Mouse (Mus musculus) hindbrain, embryonic 15.5 days (tissue): ENCODE data around the gene Astn2. TPM values are rescaled to one million over a fixed set of nuclear protein-coding genes. Genes with fewer than 3 reads are reported as not detected.
A peak's percentile ranks its signal among the peaks of the same experiment; 100 is the strongest.

Experiments
- ATAC-seq: fragments of 200-750 bp; cut with Nextera tagmentation; 2 replicates; pipeline ENCODE4 v1.8.0; 2017; ENCODE audit warnings: low read depth, moderate number of reproducible peaks, moderate TSS enrichment; ENCODE audit not compliant: low FRiP score
- H3K27ac ChIP-seq: fragments of 300-500 bp; sonication (generic); replicated peaks from 2 replicates; pipeline ENCODE4 v1.5.1; 2015; ENCODE audit warnings: mild to moderate bottlenecking, inconsistent platforms
- H3K27me3 ChIP-seq: fragments of 300-500 bp; sonication (generic); 2 replicates; pipeline ENCODE4 v1.6.1; 2015; ENCODE audit warnings: control low read depth, inconsistent platforms
- H3K36me3 ChIP-seq: fragments of 300-500 bp; sonication (generic); 2 replicates; pipeline ENCODE4 v1.6.1; 2015; ENCODE audit warnings: control low read depth, inconsistent platforms
- H3K4me1 ChIP-seq: fragments of 300-500 bp; sonication (generic); replicated peaks from 2 replicates; pipeline ENCODE4 v1.6.1; 2015; ENCODE audit warnings: control low read depth, inconsistent platforms
- H3K4me2 ChIP-seq: fragments of 300-500 bp; sonication (generic); 2 replicates; pipeline ENCODE4 v1.6.1; 2015; ENCODE audit warnings: moderate library complexity, mild to moderate bottlenecking, inconsistent platforms
- H3K4me3 ChIP-seq: fragments of 300-500 bp; sonication (generic); 2 replicates; pipeline ENCODE4 v1.5.1; 2015; ENCODE audit warnings: mild to moderate bottlenecking, inconsistent platforms
- H3K9ac ChIP-seq: fragments of 300-500 bp; sonication (generic); 2 replicates; pipeline ENCODE4 v1.6.1; 2015; ENCODE audit warnings: inconsistent platforms
- H3K9me3 ChIP-seq: fragments of 300-500 bp; sonication (generic); 2 replicates; pipeline ENCODE4 v1.6.1; 2016; ENCODE audit warnings: control low read depth, inconsistent platforms
- WGBS: fragments of 180-500 bp; shearing (Covaris S2); methylation state at CpG from one replicate; pipeline ENCODE4 v1.1.7; 2015; 5-methylcytosine and 5-hydroxymethylcytosine counted together
- polyA plus RNA-seq: library from polyadenylated mRNA; unstranded; fragments of >200 nt; fragmentation: Nextera tagmentation; extraction: Ambion mirVana; gene quantifications from 2 replicates; pipeline ENCODE4 v1.2.1, GENCODE M21; 2015

Gene Astn2
- polyA plus RNA-seq, 1 experiment from 2014 or later: 3.5 TPM

DNA sequence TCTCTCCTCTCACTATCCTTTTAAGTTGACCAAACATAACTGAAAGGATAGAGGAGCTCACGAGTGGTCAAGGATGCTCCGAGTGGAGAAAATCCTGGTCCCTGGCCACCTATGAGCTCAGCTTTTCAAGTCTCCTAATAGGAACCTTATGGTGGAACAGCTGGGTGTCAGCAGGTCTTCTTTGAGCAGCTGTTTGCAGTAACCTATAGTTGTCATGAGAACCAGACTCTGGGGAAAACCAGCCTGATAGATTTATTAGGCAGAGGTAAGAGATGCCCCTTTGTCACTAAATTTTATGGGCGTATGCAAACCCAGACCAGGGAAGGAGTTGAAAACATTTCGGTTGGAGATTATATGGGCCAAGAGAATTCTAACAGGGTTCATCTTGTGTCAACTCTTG, 1013.4 kb downstream of the Astn2 start:
- WGBS: 72% methylated on average over 4 of the region's 4 CpGs
- Histone ChIP-seq H3K4me1 (no peaks in the 10 kb centered on the region), H3K9me3 (no peaks in the 10 kb centered on the region), H3K4me2 (no peak overlapping the region), H3K27ac (no peak overlapping the region), H3K27me3 (no peaks in the 10 kb centered on the region), H3K4me3 (no peak overlapping the region), H3K36me3 (no peaks in the 10 kb centered on the region), H3K9ac (no peak overlapping the region)
- no peak for ATAC-seq

DNA sequence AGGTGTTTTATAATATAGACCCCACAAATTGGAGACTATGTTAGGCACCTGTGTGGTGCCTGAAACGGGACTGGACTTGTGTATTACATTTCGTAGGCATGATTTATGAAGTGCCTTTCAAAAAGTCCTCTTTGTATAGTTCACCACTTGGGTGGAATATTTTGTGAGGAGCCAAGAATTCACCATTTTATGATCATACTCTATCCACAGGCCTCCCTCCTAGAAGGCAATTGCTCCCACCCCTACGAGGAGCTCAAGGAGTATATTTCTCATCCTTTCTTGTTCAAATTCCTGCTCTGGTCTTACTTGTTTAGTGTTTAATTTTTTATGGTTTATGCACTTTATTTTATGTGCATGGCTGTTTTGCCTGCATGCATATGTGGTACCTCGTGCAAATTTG, 1021.3 kb downstream of the Astn2 start:
- Histone ChIP-seq H3K4me2 (no peak overlapping the region), H3K36me3 (no peaks in the 10 kb centered on the region), H3K4me3 (no peak overlapping the region), H3K4me1 (no peaks in the 10 kb centered on the region), H3K27me3 (no peaks in the 10 kb centered on the region), H3K9me3 (no peaks in the 10 kb centered on the region), H3K27ac (no peak overlapping the region), H3K9ac (no peak overlapping the region)
- ATAC-seq: no peak
- WGBS: 91% methylated on average over 4 of the region's 4 CpGs

DNA sequence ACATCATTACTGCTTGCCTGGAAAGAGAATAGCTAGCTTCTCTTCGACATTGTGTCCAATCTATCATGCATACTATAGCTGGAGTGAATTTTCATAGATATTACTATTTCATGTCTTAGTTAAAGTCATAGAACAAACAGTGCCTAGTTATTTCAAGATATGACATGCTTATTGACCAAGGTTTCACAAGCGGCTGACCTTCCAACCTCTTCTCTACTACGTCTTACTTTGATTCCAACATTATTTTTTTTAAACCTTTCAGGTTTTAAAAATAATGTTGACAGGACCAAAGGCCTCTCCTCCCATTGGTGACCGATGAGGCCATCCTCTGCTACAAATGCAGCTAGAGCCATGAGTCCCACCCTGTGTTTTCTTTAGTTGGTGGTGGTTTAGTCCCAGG, 1025.0 kb downstream of the Astn2 start:
- 94% methylated on average over 4 of the region's 4 CpGs for WGBS
- Histone ChIP-seq H3K27me3 (no peaks in the 10 kb centered on the region), H3K9ac (no peak overlapping the region), H3K27ac (no peak overlapping the region), H3K4me1 (no peaks in the 10 kb centered on the region), H3K36me3 (no peaks in the 10 kb centered on the region), H3K9me3 (no peaks in the 10 kb centered on the region), H3K4me3 (no peak overlapping the region), H3K4me2 (no peak overlapping the region)
- ATAC-seq: no peak

DNA sequence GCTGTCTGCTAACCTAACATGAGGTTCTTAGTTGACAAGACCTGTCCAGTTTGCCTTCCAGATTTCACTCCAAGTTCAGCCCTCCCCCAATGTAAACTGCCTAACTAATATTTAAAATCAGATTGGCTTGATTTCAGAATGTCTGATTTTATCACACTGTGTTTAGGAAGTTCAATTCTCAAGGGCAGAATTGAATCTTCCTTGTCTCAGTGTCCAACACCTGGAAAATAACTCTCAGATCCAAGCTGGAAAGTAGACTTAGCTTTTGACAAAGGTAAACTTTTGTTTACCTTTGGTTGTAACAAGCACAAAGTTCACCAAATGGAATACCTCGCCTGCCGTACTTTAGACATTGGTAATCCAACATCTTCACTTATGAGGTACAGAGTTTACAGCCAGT, 1027.8 kb downstream of the Astn2 start:
- no peak for ATAC-seq
- Histone ChIP-seq H3K27me3 (no peaks in the 10 kb centered on the region), H3K4me1 (no peaks in the 10 kb centered on the region), H3K4me2 (no peak overlapping the region), H3K4me3 (no peak overlapping the region), H3K9me3 (no peaks in the 10 kb centered on the region), H3K27ac (no peak overlapping the region), H3K9ac (no peak overlapping the region), H3K36me3 (no peaks in the 10 kb centered on the region)
- WGBS: 97% methylated on average over 2 of the region's 2 CpGs

DNA sequence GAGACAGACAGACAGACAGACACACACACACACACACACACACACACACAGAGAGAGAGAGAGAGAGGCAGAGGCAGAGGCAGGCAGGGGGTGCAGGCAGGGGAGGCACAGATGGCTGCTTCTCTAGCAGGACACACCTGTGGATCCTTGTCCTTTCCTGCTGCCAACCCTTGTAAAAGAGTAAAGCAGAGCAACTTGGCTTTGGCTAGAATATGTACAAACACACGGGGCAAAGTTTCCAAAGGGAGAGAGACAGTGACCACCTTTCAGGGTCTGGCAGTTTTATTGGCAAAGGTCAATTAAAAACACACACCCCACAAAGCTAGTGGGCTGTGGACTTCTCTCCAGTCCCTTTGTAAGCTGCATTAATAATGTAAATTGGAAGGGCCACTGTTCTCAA, 1030.6 kb downstream of the Astn2 start:
- 61% methylated on average over 1 of the region's 1 CpGs for WGBS
- H3K4me1 ChIP-seq: no peaks in the 10 kb centered on the region
- no peak overlapping the region for H3K9ac ChIP-seq
- ATAC-seq: no peak
- no peaks in the 10 kb centered on the region for H3K9me3 ChIP-seq
- H3K4me2 ChIP-seq: no peak overlapping the region
- no peak overlapping the region for H3K4me3 ChIP-seq
- H3K27ac ChIP-seq: no peak overlapping the region
- no peaks in the 10 kb centered on the region for H3K27me3 ChIP-seq
- 0 out of 2 replicates have a peak, but pooled peaks cover 2% of the 10 kb centered on the region for H3K36me3 ChIP-seq

DNA sequence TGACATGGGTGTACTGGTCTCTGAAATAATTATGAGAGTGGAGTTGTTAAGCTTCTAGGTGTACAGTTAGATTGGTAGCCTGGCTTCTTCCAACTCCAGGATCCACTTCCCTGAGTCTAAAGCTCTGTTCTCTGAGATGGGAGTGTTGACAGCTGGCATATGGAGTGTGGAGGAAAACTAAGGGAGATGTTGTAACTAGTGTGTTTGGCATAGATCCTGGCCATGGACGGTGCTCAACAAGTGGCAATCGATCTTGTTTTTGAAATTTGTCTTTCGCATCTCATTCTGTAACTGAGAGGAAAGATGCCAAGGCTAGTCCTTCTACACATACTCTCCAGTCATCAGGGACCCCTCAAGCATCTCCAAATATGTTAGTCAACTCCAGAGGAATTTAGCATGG, 1031.7 kb downstream of the Astn2 start:
- no peak for ATAC-seq

DNA sequence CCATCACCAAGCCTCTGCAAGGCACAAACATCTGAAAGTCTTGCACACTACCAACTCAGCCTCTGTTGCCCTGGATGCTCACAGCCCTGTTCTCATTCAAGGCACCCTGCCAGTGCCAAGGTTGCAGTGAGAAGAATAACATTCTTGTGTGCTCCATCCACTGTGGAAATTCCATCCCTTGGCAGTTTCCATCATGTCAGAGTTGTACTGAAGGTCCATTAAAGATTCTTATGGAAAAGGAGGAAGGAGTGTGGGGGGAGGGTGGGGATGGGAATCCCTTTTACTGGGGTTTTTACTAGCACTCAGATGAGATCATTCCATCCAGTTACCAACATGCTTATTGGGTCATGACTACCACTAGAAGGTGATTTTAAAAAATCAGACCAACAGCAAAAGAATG, 1037.3 kb downstream of the Astn2 start:
- Histone ChIP-seq H3K4me3 (no peak overlapping the region), H3K36me3 (0 out of 2 replicates have a peak, but pooled peaks cover 2% of the 10 kb centered on the region), H3K27me3 (no peaks in the 10 kb centered on the region), H3K9ac (no peak overlapping the region), H3K4me1 (no peaks in the 10 kb centered on the region), H3K9me3 (no peaks in the 10 kb centered on the region), H3K27ac (no peak overlapping the region), H3K4me2 (no peak overlapping the region)
- ATAC-seq: no peak

More for the DNA sequence above, 1031.7 kb downstream of the Astn2 start:
- Histone ChIP-seq H3K27me3 (no peaks in the 10 kb centered on the region), H3K36me3 (0 out of 2 replicates have a peak, but pooled peaks cover 2% of the 10 kb centered on the region), H3K4me3 (no peak overlapping the region), H3K4me1 (no peaks in the 10 kb centered on the region), H3K9me3 (no peaks in the 10 kb centered on the region), H3K27ac (no peak overlapping the region), H3K4me2 (no peak overlapping the region), H3K9ac (no peak overlapping the region)
- WGBS: 93% methylated on average over 3 of the region's 3 CpGs

DNA sequence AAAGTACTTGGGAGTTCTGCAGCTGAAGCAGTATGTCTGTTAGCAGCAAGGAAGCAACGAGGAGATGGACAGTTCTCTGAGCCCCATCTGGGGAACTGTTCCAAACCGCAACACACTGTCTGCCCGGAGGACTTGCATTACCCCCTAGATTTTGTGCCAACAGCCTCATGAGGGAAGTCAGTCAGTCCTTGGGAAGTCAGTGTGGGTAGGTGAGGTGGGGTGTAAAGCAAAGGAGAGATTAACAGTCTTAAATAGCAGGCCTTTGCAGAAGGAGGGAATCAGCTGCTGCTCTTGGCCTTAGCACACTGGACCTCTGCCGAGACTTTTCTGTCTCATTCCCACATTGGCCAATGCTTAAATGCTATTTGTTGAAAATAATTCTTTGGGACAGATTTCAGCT, 1049.8 kb downstream of the Astn2 start:
- no peak for ATAC-seq
- 70% methylated on average over 4 of the region's 4 CpGs for WGBS
- Histone ChIP-seq H3K9ac (no peak overlapping the region), H3K27me3 (no peaks in the 10 kb centered on the region), H3K4me2 (no peak overlapping the region), H3K4me3 (no peak overlapping the region), H3K27ac (no peak overlapping the region), H3K4me1 (no peaks in the 10 kb centered on the region), H3K9me3 (no peaks in the 10 kb centered on the region), H3K36me3 (no peaks in the 10 kb centered on the region)

DNA sequence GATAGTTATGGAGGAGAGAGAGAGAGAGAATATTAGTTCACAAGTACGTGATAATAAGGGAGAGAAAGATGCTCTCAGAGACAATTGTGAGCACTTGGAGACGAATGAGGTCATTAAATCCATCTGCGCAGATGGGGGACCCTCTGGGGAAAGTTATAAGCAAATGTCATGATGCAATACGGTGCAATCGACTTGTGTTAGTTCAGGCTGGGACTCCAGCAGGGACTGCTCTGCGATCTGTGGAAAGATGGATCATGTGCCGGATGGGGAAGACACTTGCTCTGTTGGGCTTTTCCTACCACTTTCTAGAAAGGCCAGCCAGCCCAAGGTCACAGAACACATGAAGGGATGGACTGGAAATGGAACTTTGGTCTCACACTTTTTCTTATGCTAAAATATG, 1053.9 kb downstream of the Astn2 start:
- Histone ChIP-seq H3K27me3 (no peaks in the 10 kb centered on the region), H3K4me1 (no peaks in the 10 kb centered on the region), H3K4me3 (no peak overlapping the region), H3K9me3 (no peaks in the 10 kb centered on the region), H3K36me3 (no peaks in the 10 kb centered on the region), H3K27ac (no peak overlapping the region), H3K4me2 (no peak overlapping the region), H3K9ac (no peak overlapping the region)
- peak; percentile 66; the same call in 1 of the 2 replicates for ATAC-seq
- 37% methylated on average over 7 of the region's 7 CpGs for WGBS

DNA sequence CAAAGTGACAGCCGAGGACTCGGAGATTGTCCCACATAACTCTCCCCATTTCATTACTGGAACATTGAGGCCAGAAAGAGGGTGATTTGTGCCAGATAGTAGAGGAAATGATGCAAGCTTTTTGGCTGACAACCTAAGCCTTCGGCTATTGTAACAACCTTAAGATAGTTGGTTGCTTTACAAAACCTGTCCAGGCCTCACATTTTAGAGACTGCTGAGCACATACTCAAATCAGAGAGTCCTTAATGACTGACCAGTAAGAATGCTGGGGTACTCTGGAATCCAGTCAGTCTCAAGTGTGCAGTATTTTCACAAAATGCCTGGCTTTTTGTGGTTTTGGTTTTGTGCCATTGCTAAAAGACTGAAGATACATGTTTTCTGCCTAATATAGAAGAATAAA, 1062.6 kb downstream of the Astn2 start:
- 87% methylated on average over 3 of the region's 3 CpGs for WGBS
- Histone ChIP-seq H3K27ac (no peak overlapping the region), H3K9me3 (no peaks in the 10 kb centered on the region), H3K36me3 (no peaks in the 10 kb centered on the region), H3K9ac (no peak overlapping the region), H3K4me2 (no peak overlapping the region), H3K4me1 (no peaks in the 10 kb centered on the region), H3K4me3 (no peak overlapping the region), H3K27me3 (no peaks in the 10 kb centered on the region)
- no peak for ATAC-seq

DNA sequence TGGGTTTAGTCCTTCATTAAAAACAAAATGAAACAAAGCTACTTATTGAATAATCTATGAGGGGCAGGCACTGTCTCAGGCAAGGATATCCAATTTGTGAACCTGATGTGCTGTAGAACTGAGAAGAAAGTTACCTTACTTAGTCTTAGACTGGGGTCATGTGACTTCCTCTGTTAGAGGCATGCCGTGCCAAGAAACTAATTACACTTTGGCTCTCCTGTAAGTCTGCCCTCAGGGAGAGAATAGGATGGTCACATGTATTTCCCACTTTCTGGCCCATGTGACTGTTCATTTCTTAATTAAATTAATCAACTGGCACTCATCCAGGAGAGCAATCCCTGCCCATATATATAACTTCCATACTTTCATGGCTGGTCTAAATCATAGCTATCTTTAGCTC, 1070.7 kb downstream of the Astn2 start:
- H3K36me3 ChIP-seq: no peaks in the 10 kb centered on the region
- ATAC-seq: 0 out of 2 replicates have a peak, but pooled peaks have one; percentile 42
- H3K27ac ChIP-seq: no peak overlapping the region
- no peak overlapping the region for H3K9ac ChIP-seq
- WGBS: 37% methylated on average over 1 of the region's 1 CpGs
- no peak overlapping the region for H3K4me2 ChIP-seq
- no peak overlapping the region for H3K4me3 ChIP-seq
- no peaks in the 10 kb centered on the region for H3K27me3 ChIP-seq
- no peaks in the 10 kb centered on the region for H3K4me1 ChIP-seq
- H3K9me3 ChIP-seq: no peaks in the 10 kb centered on the region
